Mouse (Mus musculus) stomach, postnatal 0 days (tissue): ENCODE results near the gene Lrrtm1.

Source experiments
- CTCF ChIP-seq: IDR thresholded peaks from 2 replicates; pipeline ENCODE4 v1.5.1; 2016; ENCODE audit warnings: antibody characterized with exemption, low read depth, mild to moderate bottlenecking, moderate library complexity
- EP300 ChIP-seq: optimal IDR thresholded peaks from 2 replicates; pipeline ENCODE3; 2016; ENCODE audit warnings: antibody characterized with exemption

DNA sequence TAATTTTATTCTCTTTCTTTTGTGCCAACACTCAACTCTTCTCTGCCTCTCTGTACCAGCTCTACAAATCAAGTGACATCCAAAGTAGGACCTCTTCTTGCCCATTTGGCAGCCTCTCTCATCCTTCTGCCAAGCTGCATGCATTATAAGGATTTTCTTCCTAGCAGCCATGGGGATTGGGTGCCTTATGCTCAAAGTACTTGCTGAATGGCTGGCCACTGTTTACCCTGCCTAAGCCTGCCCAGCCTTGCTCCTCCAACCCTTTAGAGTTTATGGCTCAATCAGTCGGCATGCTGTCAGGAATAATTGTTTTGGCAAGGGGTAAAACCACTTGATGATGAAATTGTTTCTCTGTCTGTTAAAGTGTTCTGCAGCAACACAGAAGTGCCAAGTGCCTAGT is 2.1 kb upstream of the Lrrtm1 start:
- TF ChIP-seq CTCF (no peak), EP300 (no peak)
